Mouse (Mus musculus) T-helper 2 cell (primary cell): ENCODE results near the gene Slco3a1.

Experiments
- in situ Hi-C: fragments of 300-600 bp; cut with MboI, MseI; formaldehyde crosslinking; loops from one replicate; pipeline ENCODE4 v1.15.1; 2025; ENCODE audit warnings: high pct_unique_total_duplicates

The Slco3a1 gene

DNA sequence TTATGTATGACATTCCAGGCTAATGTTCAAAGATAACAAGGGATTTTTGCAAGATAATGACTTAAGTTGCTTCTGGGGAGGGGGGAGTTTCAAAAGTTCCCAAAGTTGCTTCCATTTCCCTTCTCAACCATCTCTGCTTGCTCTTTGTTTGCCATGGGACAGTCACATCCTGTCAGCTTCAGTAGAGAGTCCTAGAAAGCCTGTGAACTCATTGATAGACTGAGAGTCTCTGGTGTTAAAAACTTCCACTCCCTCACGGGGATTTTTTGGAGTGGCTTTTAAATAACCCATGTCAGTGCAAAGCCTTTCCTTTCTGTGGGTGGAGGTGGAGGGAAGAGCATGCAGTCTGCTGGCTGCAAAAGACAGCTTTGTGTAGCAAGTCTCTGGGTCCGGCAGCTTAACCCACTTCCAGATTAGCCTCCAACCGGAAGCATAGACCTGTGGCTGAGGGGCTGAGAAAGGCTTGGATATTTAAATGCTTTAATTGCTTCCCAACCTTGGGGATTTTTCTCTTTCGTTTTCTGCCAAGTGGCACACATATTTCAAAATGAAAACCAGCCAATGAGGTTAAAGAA is 25.3 kb downstream of the Slco3a1 start:
- in situ Hi-C loops = no loop called here

DNA sequence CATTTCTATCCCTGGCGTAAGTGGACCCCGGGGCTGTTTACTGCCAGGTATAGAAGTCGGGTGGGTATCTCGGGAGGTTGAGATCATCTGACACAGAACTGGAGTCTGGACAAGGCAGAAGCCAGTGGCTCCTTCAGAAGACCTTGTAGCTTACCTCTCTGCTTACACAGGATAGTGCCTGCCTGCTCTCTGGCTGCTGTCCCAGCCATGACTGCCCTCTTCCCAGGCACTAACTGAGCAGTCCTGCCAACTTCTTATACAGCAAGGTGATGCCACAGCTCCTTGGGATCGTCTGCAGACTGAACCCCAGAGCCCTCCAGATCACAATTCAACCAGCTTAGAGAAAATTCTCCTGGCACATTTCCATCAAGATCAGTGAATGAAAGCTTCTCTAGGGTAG is 26.4 kb downstream of the Slco3a1 start:
- in situ Hi-C loops = no loop called here

DNA sequence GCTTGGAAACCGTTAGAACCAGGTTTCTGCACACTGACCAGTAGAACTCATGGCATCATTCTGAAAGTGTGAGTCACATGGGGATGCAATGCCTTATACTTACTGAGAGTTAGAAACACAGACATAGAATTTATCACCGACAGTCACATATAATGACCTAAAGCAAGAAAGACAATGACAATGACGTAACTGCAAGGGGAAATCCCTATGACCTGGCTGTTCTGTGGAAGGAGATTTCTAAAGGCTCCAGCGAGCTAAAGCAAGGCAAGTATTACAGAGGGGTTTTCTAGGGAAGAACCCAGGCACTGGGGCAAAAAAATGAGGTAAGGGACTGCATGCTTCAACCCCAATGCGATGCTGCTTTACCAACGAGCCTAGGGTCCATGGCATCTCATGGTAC is 26.9 kb downstream of the Slco3a1 start:
- in situ Hi-C loops = no loop called here

- in situ Hi-C loops = no loop called here
Observed at GRCm38 (mm10) chr7:74526030-74526429, 28.6 kb downstream of the Slco3a1 start.

DNA sequence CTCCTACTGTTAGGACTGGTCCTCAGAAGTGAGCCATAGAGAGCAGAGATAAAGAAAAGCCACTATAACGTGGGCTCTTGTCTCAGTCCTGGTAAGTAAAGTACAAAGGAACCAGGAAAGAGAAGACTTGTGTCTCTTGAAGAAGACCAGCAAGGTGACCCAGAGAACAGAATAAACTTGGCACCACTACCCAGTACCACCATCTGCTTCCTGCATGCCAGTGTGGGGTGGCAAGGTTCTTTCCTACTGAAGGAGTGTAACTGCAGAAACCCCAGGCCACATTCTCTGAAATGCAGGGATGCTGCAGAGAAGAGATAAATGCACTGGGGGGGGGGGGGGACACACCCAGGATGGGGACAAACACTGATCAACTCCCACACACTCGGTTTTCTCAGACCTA is 29.0 kb downstream of the Slco3a1 start:
- in situ Hi-C loops = no loop called here

- in situ Hi-C loops = no loop called here
Observed at GRCm38 (mm10) chr7:74524188-74524971, 30.2 kb downstream of the Slco3a1 start.

DNA sequence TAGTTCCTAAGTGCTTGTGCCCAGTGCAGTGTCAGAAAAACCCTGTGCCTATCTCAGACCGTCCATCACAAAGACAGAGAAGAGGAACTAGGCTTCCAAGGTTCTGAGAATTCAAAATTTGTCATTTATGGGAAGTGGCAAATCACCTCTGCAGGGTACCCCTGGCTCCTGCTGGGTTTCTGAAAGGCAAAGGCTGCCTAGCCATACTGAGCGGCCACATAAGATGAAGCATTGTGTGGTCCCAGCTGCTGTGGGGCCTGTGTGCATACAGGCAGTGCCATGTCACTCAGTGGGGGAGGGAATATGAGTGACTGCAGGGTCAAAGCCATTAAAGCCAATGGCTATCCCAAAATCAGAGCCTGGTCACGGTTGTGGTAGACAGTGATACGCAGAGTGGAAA is 31.5 kb downstream of the Slco3a1 start:
- in situ Hi-C loops = no loop called here

DNA sequence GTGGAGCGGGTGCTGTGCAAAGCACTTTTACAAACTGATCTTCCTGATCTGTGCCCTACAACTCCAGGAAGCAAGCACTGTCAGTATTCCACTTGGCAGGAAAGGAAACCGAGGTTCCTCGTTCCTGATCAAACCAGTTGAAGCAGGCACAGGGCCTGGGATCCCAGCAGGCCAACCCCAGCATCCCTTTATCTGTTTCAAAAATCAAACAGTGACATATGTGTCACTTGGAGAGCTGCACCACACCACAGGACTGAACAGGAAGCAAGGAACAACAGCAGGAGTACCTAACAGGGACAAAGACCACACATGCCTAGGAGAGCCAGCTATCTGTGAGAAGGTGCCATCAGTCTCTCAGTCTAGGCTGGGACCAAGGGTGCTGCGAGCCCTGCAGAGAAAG is 32.3 kb downstream of the Slco3a1 start:
- in situ Hi-C loops = no loop called here

- in situ Hi-C loops = no loop called here
Observed at GRCm38 (mm10) chr7:74519386-74519785, 35.2 kb downstream of the Slco3a1 start.

- in situ Hi-C loops = no loop called here
Observed at GRCm38 (mm10) chr7:74518776-74519175, 35.8 kb downstream of the Slco3a1 start.

- in situ Hi-C loops = no loop called here
Observed at GRCm38 (mm10) chr7:74518255-74518654, 36.3 kb downstream of the Slco3a1 start.

- in situ Hi-C loops = no loop called here
Observed at GRCm38 (mm10) chr7:74510676-74511075, 43.9 kb downstream of the Slco3a1 start.

DNA sequence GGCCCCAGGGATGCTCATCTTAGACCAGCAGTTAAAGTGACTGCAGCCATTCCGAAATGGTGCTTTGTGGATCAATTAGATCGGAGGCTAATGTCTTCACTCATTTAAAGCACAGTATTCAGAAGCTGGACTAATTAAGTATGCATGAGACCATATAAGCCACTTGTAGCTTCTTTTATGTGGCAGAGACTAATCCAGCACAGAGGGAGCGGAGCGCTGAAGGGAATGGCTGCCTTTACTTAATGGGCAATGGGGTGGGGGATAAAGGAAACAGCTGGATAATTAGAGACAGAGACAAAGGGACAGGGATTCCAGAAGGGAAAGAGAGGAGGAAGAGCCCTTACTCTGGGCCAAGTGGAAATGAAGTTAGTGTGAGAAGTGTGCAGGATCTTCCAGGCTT is 46.4 kb downstream of the Slco3a1 start:
- in situ Hi-C loops = no loop called here

- in situ Hi-C loops = no loop called here
Observed at GRCm38 (mm10) chr7:74506856-74507255, 47.7 kb downstream of the Slco3a1 start.

- in situ Hi-C loops = no loop called here
Observed at GRCm38 (mm10) chr7:74505635-74506034, 48.9 kb downstream of the Slco3a1 start.

- in situ Hi-C loops = no loop called here
Observed at GRCm38 (mm10) chr7:74501187-74501586, 53.4 kb downstream of the Slco3a1 start.

GRCm38 (mm10) chr7:74499470-74499869 is 55.1 kb downstream of the Slco3a1 start:
- in situ Hi-C loops = loop anchor here (25.0 kb wide), 1 partner anchor 912 kb away; no protein-coding TSS in a partner anchor

- in situ Hi-C loops = loop anchor here (25.0 kb wide), 1 partner anchor 911 kb away; no protein-coding TSS in a partner anchor
Observed at GRCm38 (mm10) chr7:74498266-74498980, 56.2 kb downstream of the Slco3a1 start.

- in situ Hi-C loops = loop anchor here (25.0 kb wide), 1 partner anchor 910 kb away; no protein-coding TSS in a partner anchor
Observed at GRCm38 (mm10) chr7:74497203-74497602, 57.4 kb downstream of the Slco3a1 start.

- in situ Hi-C loops = loop anchor here (25.0 kb wide), 1 partner anchor 908 kb away; no protein-coding TSS in a partner anchor
Observed at GRCm38 (mm10) chr7:74495451-74495850, 59.1 kb downstream of the Slco3a1 start.

DNA sequence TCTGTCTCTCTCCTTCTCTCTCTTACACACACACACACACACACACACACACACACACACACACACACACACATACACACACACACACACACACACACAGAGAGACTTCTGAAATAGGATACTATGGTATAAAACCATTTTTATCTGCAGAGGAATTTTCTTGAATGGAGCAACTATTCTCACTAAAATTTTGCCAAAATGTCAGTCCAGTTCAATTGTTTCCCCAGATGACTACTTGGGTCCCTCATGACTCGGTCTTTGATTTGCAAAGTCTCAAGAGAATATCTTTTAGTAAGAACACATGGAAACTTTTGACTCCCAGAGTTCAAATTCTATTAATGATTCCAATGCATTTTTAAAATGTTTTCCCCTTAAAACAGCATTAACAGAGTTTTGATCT is 60.8 kb downstream of the Slco3a1 start:
- in situ Hi-C loops = loop anchor here (25.0 kb wide), 1 partner anchor 906 kb away; no protein-coding TSS in a partner anchor

- in situ Hi-C loops = loop anchor here (25.0 kb wide), 1 partner anchor 905 kb away; no protein-coding TSS in a partner anchor
Observed at GRCm38 (mm10) chr7:74491683-74492355, 62.8 kb downstream of the Slco3a1 start.
